Mouse (Mus musculus) heart, postnatal 36 days (tissue): ENCODE results near the gene Mybpc3. TPM values are rescaled to one million over a fixed set of nuclear protein-coding genes. Genes with fewer than 3 reads are reported as not detected.

ENCODE experiments used
- DNase-seq, 2 experiments: peaks; one replicate each; pipeline ENCODE4 v3.0.0; 2021 to 2022
- intact Hi-C: fragments of 180-260 bp; cut with DNase I; formaldehyde crosslinking; loops from one replicate; pipeline ENCODE4 v1.15.1; 2025
- total RNA-seq, 2 experiments: library from RNA; stranded (reverse); gene quantifications; 2 replicates each; pipeline ENCODE4 v1.2.3; 2021

Gene Mybpc3
- total RNA-seq, 2 experiments from 2014 or later: 1,434 to 1,723 TPM

- intact Hi-C loops: no loop called here
- no peak for DNase-seq
Observed at GRCm38 (mm10) chr2:91160591-91160990, 42.6 kb downstream of the Mybpc3 start.

GRCm38 (mm10) chr2:91162952-91163351 lies 45.0 kb downstream of the Mybpc3 start:
- no peak for DNase-seq
- intact Hi-C loops: no loop called here

- intact Hi-C loops: no loop called here
- DNase-seq: no peak
Observed at GRCm38 (mm10) chr2:91163532-91163931, 45.6 kb downstream of the Mybpc3 start.

- intact Hi-C loops: no loop called here
- no peak for DNase-seq
Observed at GRCm38 (mm10) chr2:91164991-91165390, 47.0 kb downstream of the Mybpc3 start.

- intact Hi-C loops: no loop called here
- DNase-seq: no peak
Observed at GRCm38 (mm10) chr2:91167629-91168028, 49.7 kb downstream of the Mybpc3 start.

- intact Hi-C loops: no loop called here
- no peak for DNase-seq
Observed at GRCm38 (mm10) chr2:91169587-91170322, 51.8 kb downstream of the Mybpc3 start.

GRCm38 (mm10) chr2:91175490-91175889 lies 57.5 kb downstream of the Mybpc3 start:
- DNase-seq: no peak
- intact Hi-C loops: no loop called here

- DNase-seq: no peak
- intact Hi-C loops: no loop called here
Observed at GRCm38 (mm10) chr2:91176234-91176633, 58.3 kb downstream of the Mybpc3 start.

GRCm38 (mm10) chr2:91179825-91180224 lies 61.9 kb downstream of the Mybpc3 start:
- no peak for DNase-seq
- intact Hi-C loops: no loop called here

- no peak for DNase-seq
- intact Hi-C loops: no loop called here
Observed at GRCm38 (mm10) chr2:91180706-91181105, 62.8 kb downstream of the Mybpc3 start.

- DNase-seq: no peak
- intact Hi-C loops: loop anchor here (2.0 kb wide), 1 partner anchor 21 kb away; the partner anchor contains the start of genes Acp2 and Nr1h3
Observed at GRCm38 (mm10) chr2:91182016-91182404, 64.1 kb downstream of the Mybpc3 start.

GRCm38 (mm10) chr2:91182405-91183147 lies 64.6 kb downstream of the Mybpc3 start:
- DNase-seq: peak; percentile 62 to 66
- intact Hi-C loops: loop anchor here (2.0 kb wide), 1 partner anchor 20 kb away; the partner anchor contains the start of genes Acp2 and Nr1h3

- intact Hi-C loops: loop anchor here (2.0 kb wide), 1 partner anchor 20 kb away; the partner anchor contains the start of genes Acp2 and Nr1h3
- peak; percentile 87 for DNase-seq
Observed at GRCm38 (mm10) chr2:91183148-91183513, 65.2 kb downstream of the Mybpc3 start.

GRCm38 (mm10) chr2:91183711-91184405 lies 65.9 kb downstream of the Mybpc3 start, which contains the start of gene Madd:
Gene Madd, minus strand, starts transcription at chr2:91183837.
- intact Hi-C loops: loop anchor here (2.0 kb wide), 1 partner anchor 19 kb away; the partner anchor contains the start of genes Acp2 and Nr1h3
- DNase-seq: peak; percentile 49 to 57

Other genes starting within 250 kb of the Mybpc3 start
- 1 to 10 TPM; 2.6 to 5.1 TPM for gene C1qtnf4, start 232.3 kb upstream of the Mybpc3 start, total RNA-seq
- gene Kbtbd4, start 213.4 kb upstream of the Mybpc3 start, total RNA-seq: 10 to 100 TPM; 22.1 to 23.8 TPM
- 100 to 1,000 TPM; 797 to 891 TPM for gene Ndufs3, start 213.3 kb upstream of the Mybpc3 start, total RNA-seq
- gene Celf1, start 177.8 kb upstream of the Mybpc3 start, total RNA-seq: 10 to 100 TPM; 72.6 to 75.3 TPM
- gene Rapsn, start 82.5 kb upstream of the Mybpc3 start, total RNA-seq: 10 to 100 TPM; 16.9 to 17.8 TPM
- gene Psmc3, start 64.1 kb upstream of the Mybpc3 start, total RNA-seq: 100 to 1,000 TPM; 211 to 237 TPM
- gene Slc39a13, start 47.7 kb upstream of the Mybpc3 start, total RNA-seq: 10 to 100 TPM; 21.7 to 24.2 TPM
- gene Spi1, start 35.8 kb upstream of the Mybpc3 start, total RNA-seq: 1 to 10 TPM; 4.2 to 6.2 TPM
- 1 to 10 TPM; 5.8 to 6.6 TPM for gene Madd, start 65.7 kb downstream of the Mybpc3 start, total RNA-seq
- 10 to 100 TPM; 17.3 TPM for gene Nr1h3, start 84.7 kb downstream of the Mybpc3 start, total RNA-seq
- 10 to 100 TPM; 18.0 to 19.5 TPM for gene Acp2, start 84.7 kb downstream of the Mybpc3 start, total RNA-seq
- gene Ddb2, start 118.8 kb downstream of the Mybpc3 start, total RNA-seq: 1 to 10 TPM; 3.0 to 3.9 TPM
- gene Pacsin3, start 137.8 kb downstream of the Mybpc3 start, total RNA-seq: 100 to 1,000 TPM; 150 to 151 TPM
- gene Arfgap2, start 146.8 kb downstream of the Mybpc3 start, total RNA-seq: 10 to 100 TPM; 57.1 to 60.9 TPM